Comparison of ENCODE assay signal across 22 mouse cellular contexts in the genomic region with DNA sequence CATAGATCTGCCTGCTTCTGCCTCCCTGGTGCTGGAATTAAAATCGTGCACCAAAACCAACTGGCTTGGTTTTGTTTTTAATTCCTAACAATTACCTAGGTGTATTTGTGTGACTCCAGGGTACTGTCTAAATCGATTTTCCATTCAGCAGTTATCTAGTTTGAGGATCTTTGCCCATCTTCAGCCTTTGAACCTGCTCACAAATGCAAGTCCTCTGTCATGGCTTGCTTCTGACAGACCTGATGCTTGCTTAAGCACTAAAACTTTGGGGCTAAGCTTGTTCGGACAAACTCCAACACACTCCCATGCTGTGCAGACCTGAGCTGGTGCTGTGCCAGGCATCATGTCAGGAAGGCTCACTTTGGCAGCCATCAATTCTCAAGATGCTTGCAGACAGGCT.
DNase-seq lines count a peak whose midpoint lies in the region; ATAC-seq lines count a peak whose summit lies in the region.
"Had no signal": no experiment of that assay in that cellular context is flagged by ENCODE, and none has a peak within 500 bp of the region (broad histone marks: within the 10 kb centered on the region; RNA-seq: fewer than 3 reads in every experiment).

No protein-coding gene starts in this region.

- WGBS in heart, embryonic 16.5 days = 68% methylated on average over 3 of the region's 3 CpGs
- 75% methylated on average over 3 of the region's 3 CpGs for WGBS in midbrain, embryonic 13.5 days
- 77% methylated on average over 3 of the region's 3 CpGs for WGBS in midbrain, embryonic 11.5 days

- no peaks in the 10 kb centered on the region for H3K36me3 ChIP-seq in heart, embryonic 16.5 days (ENCODE audit: control insufficient read depth, insufficient read depth)
- no peaks in the 10 kb centered on the region for H3K36me3 ChIP-seq in midbrain, embryonic 13.5 days
- no peaks in the 10 kb centered on the region for H3K36me3 ChIP-seq in midbrain, embryonic 11.5 days (ENCODE audit: control insufficient read depth, insufficient read depth, low read length)
- H3K36me3 ChIP-seq: embryonic facial prominence, embryonic 15.5 days; hindbrain, embryonic 15.5 days had no signal

- no peak for ATAC-seq in CD4-positive, CD25-positive, alpha-beta regulatory T cell, adult 4 months
- no peak for ATAC-seq in heart, embryonic 16.5 days (replicated peaks; ENCODE audit: extremely low read depth, insufficient read depth, low FRiP score)
- no peak for ATAC-seq in midbrain, embryonic 13.5 days
- no peak for ATAC-seq in midbrain, embryonic 11.5 days (ENCODE audit: low FRiP score)
- ATAC-seq: intestine, postnatal 0 days had no signal

- H3K4me3 ChIP-seq in heart, embryonic 16.5 days (ENCODE audit: low read length) = no peak overlapping the region
- no peak overlapping the region for H3K4me3 ChIP-seq in midbrain, embryonic 13.5 days (replicated peaks)
- no peak overlapping the region for H3K4me3 ChIP-seq in midbrain, embryonic 11.5 days (ENCODE audit: low read depth, low read length)
- H3K4me3 ChIP-seq: embryonic facial prominence, embryonic 15.5 days; hindbrain, embryonic 15.5 days; layer of hippocampus, adult 2 months had no signal

- H3K9ac ChIP-seq in heart, embryonic 16.5 days (ENCODE audit: low read length) = no peak overlapping the region
- no peak overlapping the region for H3K9ac ChIP-seq in midbrain, embryonic 13.5 days (replicated peaks)
- no peak overlapping the region for H3K9ac ChIP-seq in midbrain, embryonic 11.5 days (ENCODE audit: low read length)
- H3K9ac ChIP-seq: embryonic facial prominence, embryonic 15.5 days; hindbrain, embryonic 15.5 days had no signal

- no peak overlapping the region for H3K4me2 ChIP-seq in heart, embryonic 16.5 days (ENCODE audit: low read depth, low read length)
- H3K4me2 ChIP-seq in midbrain, embryonic 13.5 days (replicated peaks) = no peak overlapping the region
- H3K4me2 ChIP-seq in midbrain, embryonic 11.5 days = no peak overlapping the region
- H3K4me2 ChIP-seq: embryonic facial prominence, embryonic 15.5 days had no signal

- 0 out of 2 replicates have a peak overlapping the region, but pooled peaks have one; percentile 26 for H3K27ac ChIP-seq in heart, embryonic 16.5 days (ENCODE audit: low read length)
- H3K27ac ChIP-seq in midbrain, embryonic 13.5 days = peak overlapping the region; percentile 58
- H3K27ac ChIP-seq in midbrain, embryonic 11.5 days (ENCODE audit: low read depth, low read length) = no peak overlapping the region
- H3K27ac ChIP-seq: embryonic facial prominence, embryonic 15.5 days; layer of hippocampus, adult 2 months had no signal

- intact Hi-C loops in heart, postnatal 36 days (cut with DNase I) = no loop called here

- DNase-seq in CD4-positive, CD25-positive, alpha-beta regulatory T cell, adult 2 months (ENCODE audit: low read depth, low spot score) = peak; percentile 17
- DNase-seq in heart, postnatal 36 days = no peak
- no peak for DNase-seq in midbrain, embryonic 11.5 days (ENCODE audit: low spot score, missing footprints)
- peak; percentile 32 for DNase-seq in thymus, postnatal 4 days
- DNase-seq in thymus, postnatal 36 days = no peak
- DNase-seq: adrenal gland, postnatal 14 days; cerebellum, adult 11-12 months; cerebellum, postnatal 14 days; gastrocnemius, postnatal 14 days; kidney, postnatal 14 days; left cerebral cortex, postnatal 4 days; liver; lung, postnatal 36 days; right cerebral cortex, postnatal 14 days had no signal

- no peaks in the 10 kb centered on the region; the same call in 1 of the 2 replicates for H3K4me1 ChIP-seq in heart, embryonic 16.5 days (ENCODE audit: control insufficient read depth, insufficient read depth, low read length)
- H3K4me1 ChIP-seq in midbrain, embryonic 13.5 days (replicated peaks) = peaks cover 29% of the 10 kb centered on the region
- H3K4me1 ChIP-seq in midbrain, embryonic 11.5 days (ENCODE audit: control insufficient read depth, insufficient read depth, low read length) = no peaks in the 10 kb centered on the region

- H3K9me3 ChIP-seq in heart, embryonic 16.5 days (replicated peaks; ENCODE audit: control insufficient read depth, low read length) = no peaks in the 10 kb centered on the region
- no peaks in the 10 kb centered on the region for H3K9me3 ChIP-seq in midbrain, embryonic 13.5 days
- H3K9me3 ChIP-seq in midbrain, embryonic 11.5 days (ENCODE audit: control insufficient read depth, low read length) = no peaks in the 10 kb centered on the region
- H3K9me3 ChIP-seq: embryonic facial prominence, embryonic 15.5 days; hindbrain, embryonic 15.5 days had no signal

- no peaks in the 10 kb centered on the region for H3K27me3 ChIP-seq in heart, embryonic 16.5 days (ENCODE audit: control insufficient read depth, insufficient read depth, low read length)
- no peaks in the 10 kb centered on the region for H3K27me3 ChIP-seq in midbrain, embryonic 13.5 days
- no peaks in the 10 kb centered on the region for H3K27me3 ChIP-seq in midbrain, embryonic 11.5 days (ENCODE audit: control insufficient read depth, insufficient read depth, low read length)
- H3K27me3 ChIP-seq: CH12.LX; embryonic facial prominence, embryonic 15.5 days; hindbrain, embryonic 15.5 days had no signal

Comparison
In these comparisons a context has a peak if more than half of its experiments do, and no peak if none do; other contexts are left out.
1. DNase-seq: peak in CD4-positive, CD25-positive, alpha-beta regulatory T cell, adult 2 months (single experiment) and thymus, postnatal 4 days (single experiment); none in heart, postnatal 36 days (0 of 2), midbrain, embryonic 11.5 days (single experiment) and thymus, postnatal 36 days (0 of 2).